Mouse (Mus musculus) neural tube, embryonic 14.5 days (tissue): ENCODE data around the gene P2rx7. TPM values are rescaled to one million over a fixed set of nuclear protein-coding genes. Genes with fewer than 3 reads are reported as not detected.
A peak's percentile ranks its signal among the peaks of the same experiment; 100 is the strongest.

ENCODE experiments used
- ATAC-seq: fragments of 200-750 bp; cut with Nextera tagmentation; 2 replicates; pipeline ENCODE4 v1.8.0; 2017; ENCODE audit warnings: low read depth, mild to moderate bottlenecking, moderate TSS enrichment, moderate library complexity
- H3K27ac ChIP-seq: fragments of 300-500 bp; sonication (generic); 2 replicates; pipeline ENCODE4 v1.5.1; 2014; ENCODE audit warnings: low read depth, mild to moderate bottlenecking, control low read depth, low read length, moderate library complexity, mixed read lengths
- H3K27me3 ChIP-seq: fragments of 300-500 bp; sonication (generic); 2 replicates; pipeline ENCODE4 v1.6.1; 2014; ENCODE audit warnings: low read length; ENCODE audit not compliant: control insufficient read depth, insufficient read depth
- H3K36me3 ChIP-seq: fragments of 300-500 bp; sonication (generic); 2 replicates; pipeline ENCODE4 v1.6.1; 2014; ENCODE audit warnings: low read length, mixed read lengths; ENCODE audit not compliant: control insufficient read depth, insufficient read depth
- H3K4me1 ChIP-seq: fragments of 300-500 bp; sonication (generic); 2 replicates; pipeline ENCODE4 v1.6.1; 2014; ENCODE audit warnings: low read length; ENCODE audit not compliant: control insufficient read depth, insufficient read depth
- H3K4me2 ChIP-seq: fragments of 300-500 bp; sonication (generic); 2 replicates; pipeline ENCODE4 v1.6.1; 2014; ENCODE audit warnings: mild to moderate bottlenecking, low read depth, low read length, control low read depth
- H3K4me3 ChIP-seq: fragments of 300-500 bp; sonication (generic); 2 replicates; pipeline ENCODE4 v1.5.1; 2014; ENCODE audit warnings: low read depth, low read length, control low read depth, mixed read lengths
- H3K9ac ChIP-seq: fragments of 300-500 bp; sonication (generic); replicated peaks from 2 replicates; pipeline ENCODE4 v1.6.1; 2014; ENCODE audit warnings: low read depth, mild to moderate bottlenecking, control low read depth, low read length, mixed read lengths
- H3K9me3 ChIP-seq: fragments of 300-500 bp; sonication (generic); 2 replicates; pipeline ENCODE4 v1.6.1; 2016; ENCODE audit warnings: low read length; ENCODE audit not compliant: control insufficient read depth
- WGBS: fragments of 180-500 bp; shearing (Covaris S2); extraction: QIAGEN DNeasy Blood & Tissue Kit; methylation state at CpG from one replicate; pipeline ENCODE4 v1.1.7; 2014; 5-methylcytosine and 5-hydroxymethylcytosine counted together
- polyA plus RNA-seq: library from polyadenylated mRNA; unstranded; fragments of >200 nt; fragmentation: Nextera tagmentation; extraction: Ambion mirVana; gene quantifications from 2 replicates; pipeline ENCODE4 v1.2.1, GENCODE M21; 2014

Gene P2rx7
- polyA plus RNA-seq, 1 experiment from 2014 or later = 3.2 TPM

GRCm38 (mm10) chr5:122705174-122705573 is 61.5 kb downstream of the P2rx7 start:
- 78% methylated on average over 3 of the region's 3 CpGs for WGBS
- H3K4me2 ChIP-seq = no peak overlapping the region

GRCm38 (mm10) chr5:122706917-122707275 is 63.2 kb downstream of the P2rx7 start:
- peak; percentile 29 for ATAC-seq
- 29% methylated on average over 5 of the region's 5 CpGs for WGBS
- no peaks in the 10 kb centered on the region for H3K9me3 ChIP-seq

More at GRCm38 (mm10) chr5:122705174-122705573, 61.5 kb downstream of the P2rx7 start:
- Histone ChIP-seq H3K4me3 (no peak overlapping the region), H3K9ac (no peak overlapping the region), H3K9me3 (no peaks in the 10 kb centered on the region), H3K27me3 (no peaks in the 10 kb centered on the region), H3K36me3 (no peaks in the 10 kb centered on the region), H3K27ac (no peak overlapping the region), H3K4me1 (peaks cover 7% of the 10 kb centered on the region; the same call in 1 of the 2 replicates)
- ATAC-seq = no peak

GRCm38 (mm10) chr5:122707276-122708181 is 63.8 kb downstream of the P2rx7 start, which contains the start of gene P2rx4:
TSS of gene P2rx4 (plus strand) at chr5:122707544.
- Histone ChIP-seq H3K4me1 (peaks cover 7% of the 10 kb centered on the region; the same call in 1 of the 2 replicates), H3K27me3 (no peaks in the 10 kb centered on the region), H3K4me3 (peak within 1 kb of the TSS; percentile 56), H3K9ac (peak within 1 kb of the TSS; percentile 83), H3K36me3 (no peaks in the 10 kb centered on the region), H3K27ac (peak within 1 kb of the TSS; percentile 84), H3K4me2 (peak within 1 kb of the TSS; percentile 70), H3K9me3 (no peaks in the 10 kb centered on the region)
- 2% methylated on average over 64 of the region's 66 CpGs for WGBS
- peak; percentile 90 for ATAC-seq

More at GRCm38 (mm10) chr5:122706917-122707275, 63.2 kb downstream of the P2rx7 start:
- Histone ChIP-seq H3K4me1 (peaks cover 7% of the 10 kb centered on the region; the same call in 1 of the 2 replicates), H3K4me2 (peak overlapping the region; percentile 70), H3K27ac (peak overlapping the region; percentile 84), H3K9ac (peak overlapping the region; percentile 83), H3K36me3 (no peaks in the 10 kb centered on the region), H3K4me3 (peak overlapping the region; percentile 56), H3K27me3 (no peaks in the 10 kb centered on the region)

- Histone ChIP-seq H3K4me2 (no peak overlapping the region), H3K9me3 (no peaks in the 10 kb centered on the region), H3K4me3 (no peak overlapping the region), H3K27me3 (no peaks in the 10 kb centered on the region), H3K27ac (no peak overlapping the region), H3K9ac (no peak overlapping the region), H3K36me3 (no peaks in the 10 kb centered on the region), H3K4me1 (peaks cover 7% of the 10 kb centered on the region; the same call in 1 of the 2 replicates)
- ATAC-seq = no peak
- WGBS = 87% methylated on average over 6 of the region's 6 CpGs
These were observed 65.1 kb downstream of the P2rx7 start for GRCm38 (mm10) chr5:122708819-122709218.

DNA sequence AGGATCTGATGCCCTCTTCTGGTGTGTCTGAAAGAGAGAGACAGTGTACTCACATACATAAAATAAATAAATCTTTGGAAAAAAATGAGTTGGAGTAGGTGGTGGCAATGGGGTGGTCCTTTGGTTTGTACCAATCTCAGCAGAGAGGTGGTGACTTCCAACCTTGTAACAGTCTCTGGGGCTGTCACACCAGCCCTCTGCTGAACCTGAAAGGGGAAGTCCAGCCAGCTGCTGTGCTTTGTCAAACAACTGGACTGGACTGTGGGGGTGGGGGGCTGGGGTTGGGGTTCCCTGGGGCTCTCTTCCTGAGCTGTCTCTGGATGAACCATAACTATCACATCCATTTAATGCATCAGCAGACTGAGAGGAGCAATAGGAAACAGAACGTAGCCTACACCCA is 72.0 kb downstream of the P2rx7 start:
- H3K4me3 ChIP-seq = no peak overlapping the region
- H3K4me2 ChIP-seq = no peak overlapping the region
- no peak for ATAC-seq
- no peaks in the 10 kb centered on the region for H3K27me3 ChIP-seq
- no peaks in the 10 kb centered on the region for H3K9me3 ChIP-seq
- H3K9ac ChIP-seq = no peak overlapping the region
- no peak overlapping the region for H3K27ac ChIP-seq
- no peaks in the 10 kb centered on the region for H3K4me1 ChIP-seq
- 83% methylated on average over 1 of the region's 1 CpGs for WGBS
- H3K36me3 ChIP-seq = no peaks in the 10 kb centered on the region

DNA sequence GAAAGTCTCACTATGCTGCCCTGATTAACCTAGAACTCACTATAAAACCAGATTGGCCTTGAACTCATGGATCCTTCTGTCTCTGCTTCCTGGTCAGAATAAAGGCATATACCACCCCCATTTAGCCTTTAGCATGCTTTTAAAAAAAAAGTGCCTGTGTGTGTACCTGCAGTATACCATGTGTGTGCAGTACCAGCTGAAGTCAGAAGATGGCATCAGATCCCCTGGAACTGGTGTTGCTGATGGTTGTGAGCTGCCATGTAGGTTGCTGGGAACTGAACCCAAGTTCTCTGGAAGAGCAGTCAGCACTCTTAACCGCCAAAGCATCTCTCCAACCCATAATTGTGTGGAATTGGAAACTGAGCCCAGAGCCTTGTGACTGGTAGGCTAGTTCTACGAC is 73.1 kb downstream of the P2rx7 start:
- no peak overlapping the region for H3K9ac ChIP-seq
- 95% methylated on average over 2 of the region's 2 CpGs for WGBS
- no peak for ATAC-seq
- H3K4me1 ChIP-seq = no peaks in the 10 kb centered on the region
- H3K9me3 ChIP-seq = no peaks in the 10 kb centered on the region
- H3K36me3 ChIP-seq = no peaks in the 10 kb centered on the region
- H3K4me2 ChIP-seq = no peak overlapping the region
- H3K27ac ChIP-seq = no peak overlapping the region
- H3K27me3 ChIP-seq = no peaks in the 10 kb centered on the region
- H3K4me3 ChIP-seq = no peak overlapping the region

- Histone ChIP-seq H3K4me1 (no peaks in the 10 kb centered on the region), H3K27ac (no peak overlapping the region), H3K4me3 (no peak overlapping the region), H3K27me3 (no peaks in the 10 kb centered on the region), H3K9me3 (no peaks in the 10 kb centered on the region), H3K36me3 (no peaks in the 10 kb centered on the region), H3K9ac (no peak overlapping the region), H3K4me2 (no peak overlapping the region)
- WGBS = 85% methylated on average over 7 of the region's 7 CpGs
- ATAC-seq = no peak
These were observed 74.7 kb downstream of the P2rx7 start for GRCm38 (mm10) chr5:122718400-122718799.

GRCm38 (mm10) chr5:122719168-122719567 is 75.5 kb downstream of the P2rx7 start:
- no peaks in the 10 kb centered on the region for H3K4me1 ChIP-seq
- no peak overlapping the region for H3K9ac ChIP-seq
- no peak for ATAC-seq
- 96% methylated on average over 8 of the region's 8 CpGs for WGBS
- no peak overlapping the region for H3K4me2 ChIP-seq
- no peak overlapping the region for H3K4me3 ChIP-seq
- no peaks in the 10 kb centered on the region for H3K27me3 ChIP-seq
- H3K27ac ChIP-seq = no peak overlapping the region
- no peaks in the 10 kb centered on the region for H3K9me3 ChIP-seq
- H3K36me3 ChIP-seq = no peaks in the 10 kb centered on the region

DNA sequence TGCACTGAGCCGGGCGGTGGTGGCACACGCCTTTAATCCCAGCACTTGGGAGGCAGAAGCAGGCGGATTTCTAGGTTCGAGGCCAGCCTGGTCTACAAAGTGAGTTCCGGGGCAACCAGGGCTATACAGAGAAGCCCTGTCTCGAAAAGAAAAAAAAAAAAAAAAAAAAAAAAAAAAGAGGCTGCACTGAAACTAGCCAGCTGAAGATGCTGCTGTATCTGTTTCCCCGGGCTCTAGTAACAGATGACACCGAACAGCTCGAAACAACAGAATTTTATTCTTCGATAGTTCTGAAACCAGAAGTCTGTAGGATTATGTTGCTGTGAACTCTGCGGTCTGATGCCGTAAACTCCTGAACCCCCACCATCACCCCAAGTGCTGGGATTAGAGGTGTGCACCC is 81.7 kb downstream of the P2rx7 start:
- Histone ChIP-seq H3K27me3 (no peaks in the 10 kb centered on the region), H3K4me1 (no peaks in the 10 kb centered on the region), H3K4me2 (no peak overlapping the region), H3K9me3 (no peaks in the 10 kb centered on the region), H3K27ac (no peak overlapping the region), H3K9ac (no peak overlapping the region), H3K36me3 (no peaks in the 10 kb centered on the region), H3K4me3 (no peak overlapping the region)
- 91% methylated on average over 13 of the region's 13 CpGs for WGBS
- no peak for ATAC-seq
